In the genomic region with DNA sequence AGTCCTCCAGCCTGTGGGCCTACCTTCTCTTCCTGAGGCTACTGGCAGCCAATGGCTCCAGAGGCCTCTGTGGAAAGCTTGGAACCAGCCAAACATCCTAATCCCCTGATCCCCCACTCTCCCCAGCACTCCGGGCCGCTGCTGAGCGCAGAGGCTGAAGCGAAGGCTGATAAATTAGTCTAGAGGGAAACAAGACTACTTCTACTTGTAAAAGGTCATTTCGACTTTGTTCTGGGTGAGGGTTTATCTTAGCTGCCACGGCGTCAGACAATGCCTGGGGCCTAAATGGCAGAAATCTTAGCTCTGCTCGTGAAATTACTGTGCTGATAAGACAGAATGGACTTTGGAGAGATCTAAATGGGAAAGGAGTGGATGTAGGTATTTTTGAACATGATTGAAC, we compare ENCODE assay signal across 18 mouse cellular contexts.
A peak's percentile ranks its signal among the peaks of the same experiment; 100 is the strongest.
DNase-seq lines count a peak whose midpoint lies in the region; ATAC-seq and TF ChIP-seq lines count a peak whose summit lies in the region.
"Had no signal": no experiment of that assay in that cellular context is flagged by ENCODE, and none has a peak within 500 bp of the region (broad histone marks: within the 10 kb centered on the region; RNA-seq: fewer than 3 reads in every experiment).

No protein-coding gene starts in this region.

- DNase-seq in heart, adult 11 months, result no peak
- no peak for DNase-seq in hindbrain, postnatal 0 days (ENCODE audit: low spot score)
- DNase-seq in forebrain, embryonic 14.5 days (ENCODE audit: low spot score), result no peak
- no peak for DNase-seq in yolk sac, embryonic 10.5 days (ENCODE audit: low spot score)
- no peak for DNase-seq in left cerebral cortex, adult 2 months (ENCODE audit: extremely low spot score in 1 of 2, low spot score in 2 of 2)
- DNase-seq: adrenal gland, postnatal 14 days; cerebellum, adult 8-10 months; liver, embryonic 13.5 days; right cerebral cortex, postnatal 14 days; thymus, postnatal 25 days had no signal

- H3K27me3 ChIP-seq in heart, embryonic 12.5 days (replicated peaks), result peaks cover 12% of the 10 kb centered on the region; the same call in 1 of the 2 replicates
- peaks cover 6% of the 10 kb centered on the region for H3K27me3 ChIP-seq in hindbrain, embryonic 16.5 days (replicated peaks; ENCODE audit: control insufficient read depth, insufficient read depth, low read length)
- 0 out of 2 replicates have a peak, but pooled peaks cover 14% of the 10 kb centered on the region for H3K27me3 ChIP-seq in hindbrain, postnatal 0 days (ENCODE audit: insufficient read depth, low read length)
- no peaks in the 10 kb centered on the region for H3K27me3 ChIP-seq in forebrain, embryonic 14.5 days (replicated peaks; ENCODE audit: control insufficient read depth, insufficient read depth, low read length)
- H3K27me3 ChIP-seq in midbrain, embryonic 15.5 days (replicated peaks), result peaks cover 17% of the 10 kb centered on the region
- H3K27me3 ChIP-seq: embryonic facial prominence, embryonic 13.5 days; liver, embryonic 13.5 days; lung, embryonic 15.5 days had no signal

- no peak overlapping the region for H3K9ac ChIP-seq in heart, embryonic 12.5 days
- H3K9ac ChIP-seq in hindbrain, embryonic 16.5 days (ENCODE audit: low read depth, low read length), result 0 out of 2 replicates have a peak overlapping the region, but pooled peaks have one; percentile 2
- no peak overlapping the region for H3K9ac ChIP-seq in hindbrain, postnatal 0 days (replicated peaks; ENCODE audit: low read length)
- no peak overlapping the region for H3K9ac ChIP-seq in forebrain, embryonic 14.5 days (ENCODE audit: low read length)
- H3K9ac ChIP-seq in midbrain, embryonic 15.5 days, result no peak overlapping the region
- H3K9ac ChIP-seq: embryonic facial prominence, embryonic 13.5 days; liver, embryonic 13.5 days; lung, embryonic 15.5 days had no signal

- no peak for ATAC-seq in heart, embryonic 12.5 days (ENCODE audit: insufficient number of reproducible peaks, low FRiP score)
- no peak for ATAC-seq in hindbrain, embryonic 16.5 days
- ATAC-seq in hindbrain, postnatal 0 days, result no peak
- no peak for ATAC-seq in forebrain, embryonic 14.5 days
- ATAC-seq in midbrain, embryonic 15.5 days (replicated peaks), result no peak
- ATAC-seq: activated CD4-positive, CD25-positive, alpha-beta regulatory T cell, adult 4 months had no signal

- intact Hi-C loops in left cerebral cortex, adult 2 months (cut with DNase I), result no loop called here

- H3K9me3 ChIP-seq in heart, embryonic 12.5 days (replicated peaks), result no peaks in the 10 kb centered on the region
- H3K9me3 ChIP-seq in hindbrain, embryonic 16.5 days (ENCODE audit: control insufficient read depth, low read length), result no peaks in the 10 kb centered on the region
- no peaks in the 10 kb centered on the region for H3K9me3 ChIP-seq in hindbrain, postnatal 0 days (ENCODE audit: low read length)
- H3K9me3 ChIP-seq in forebrain, embryonic 14.5 days (replicated peaks; ENCODE audit: control insufficient read depth, low read length), result no peaks in the 10 kb centered on the region
- H3K9me3 ChIP-seq in midbrain, embryonic 15.5 days, result no peaks in the 10 kb centered on the region
- H3K9me3 ChIP-seq: embryonic facial prominence, embryonic 13.5 days; liver, embryonic 13.5 days; lung, embryonic 15.5 days had no signal

- no peak overlapping the region for H3K4me2 ChIP-seq in heart, embryonic 12.5 days
- no peak overlapping the region for H3K4me2 ChIP-seq in hindbrain, embryonic 16.5 days (ENCODE audit: low read length)
- no peak overlapping the region for H3K4me2 ChIP-seq in hindbrain, postnatal 0 days (ENCODE audit: low read depth, low read length)
- H3K4me2 ChIP-seq in forebrain, embryonic 14.5 days (ENCODE audit: low read length), result no peak overlapping the region
- no peak overlapping the region for H3K4me2 ChIP-seq in midbrain, embryonic 15.5 days
- H3K4me2 ChIP-seq: embryonic facial prominence, embryonic 13.5 days; liver, embryonic 13.5 days; lung, embryonic 15.5 days had no signal

- no peak overlapping the region for H3K4me3 ChIP-seq in heart, embryonic 12.5 days
- no peak overlapping the region for H3K4me3 ChIP-seq in hindbrain, embryonic 16.5 days (ENCODE audit: low read length)
- no peak overlapping the region for H3K4me3 ChIP-seq in hindbrain, postnatal 0 days (ENCODE audit: low read length)
- H3K4me3 ChIP-seq in forebrain, embryonic 14.5 days (ENCODE audit: low read depth, low read length), result no peak overlapping the region
- H3K4me3 ChIP-seq in midbrain, embryonic 15.5 days, result no peak overlapping the region
- H3K4me3 ChIP-seq in left cerebral cortex, adult 2 months, result no peak overlapping the region
- H3K4me3 ChIP-seq: embryonic facial prominence, embryonic 13.5 days; layer of hippocampus, adult 2 months; liver, embryonic 13.5 days; lung, embryonic 15.5 days had no signal

- no peaks in the 10 kb centered on the region for H3K36me3 ChIP-seq in heart, embryonic 12.5 days
- no peaks in the 10 kb centered on the region for H3K36me3 ChIP-seq in hindbrain, embryonic 16.5 days (ENCODE audit: control insufficient read depth, insufficient read depth, low read length)
- no peaks in the 10 kb centered on the region for H3K36me3 ChIP-seq in hindbrain, postnatal 0 days (ENCODE audit: insufficient read depth, low read length)
- H3K36me3 ChIP-seq in forebrain, embryonic 14.5 days (ENCODE audit: control insufficient read depth, insufficient read depth, low read length), result no peaks in the 10 kb centered on the region
- H3K36me3 ChIP-seq in midbrain, embryonic 15.5 days (replicated peaks), result no peaks in the 10 kb centered on the region
- H3K36me3 ChIP-seq: embryonic facial prominence, embryonic 13.5 days; liver, embryonic 13.5 days; lung, embryonic 15.5 days had no signal

- H3K4me1 ChIP-seq in heart, embryonic 12.5 days (replicated peaks), result peaks cover 70% of the 10 kb centered on the region
- peaks cover 3% of the 10 kb centered on the region; the same call in 1 of the 2 replicates for H3K4me1 ChIP-seq in hindbrain, embryonic 16.5 days (ENCODE audit: control insufficient read depth, insufficient read depth, low read depth, low read length)
- no peaks in the 10 kb centered on the region for H3K4me1 ChIP-seq in hindbrain, postnatal 0 days (ENCODE audit: insufficient read depth, low read length)
- H3K4me1 ChIP-seq in forebrain, embryonic 14.5 days (ENCODE audit: control insufficient read depth, insufficient read depth, low read length), result peaks cover 27% of the 10 kb centered on the region
- peaks cover 27% of the 10 kb centered on the region for H3K4me1 ChIP-seq in midbrain, embryonic 15.5 days

- H3K27ac ChIP-seq in heart, embryonic 12.5 days (ENCODE audit: poor library complexity, severe bottlenecking), result peak overlapping the region; percentile 74
- H3K27ac ChIP-seq in hindbrain, embryonic 16.5 days (ENCODE audit: low read depth, low read length), result no peak overlapping the region
- H3K27ac ChIP-seq in hindbrain, postnatal 0 days, result no peak overlapping the region
- H3K27ac ChIP-seq in forebrain, embryonic 14.5 days (ENCODE audit: low read depth, low read length), result 0 out of 2 replicates have a peak overlapping the region, but pooled peaks have one; percentile 16
- H3K27ac ChIP-seq in midbrain, embryonic 15.5 days, result peak overlapping the region; percentile 12; the same call in 1 of the 2 replicates
- no peak overlapping the region for H3K27ac ChIP-seq in left cerebral cortex, adult 2 months
- H3K27ac ChIP-seq: embryonic facial prominence, embryonic 13.5 days; layer of hippocampus, adult 2 months; liver, embryonic 13.5 days; lung, embryonic 15.5 days; macrophage had no signal

- no peak for TF ChIP-seq CTCF in hindbrain, postnatal 0 days (IDR thresholded peaks at IDR 0.05; ENCODE audit: low read depth)
- no peak for TF ChIP-seq CTCF in left cerebral cortex, adult 2 months (IDR thresholded peaks at IDR 0.05)

- 22% methylated on average over 8 of the region's 8 CpGs for WGBS in heart, embryonic 12.5 days
- WGBS in hindbrain, embryonic 16.5 days, result 51% methylated on average over 8 of the region's 8 CpGs
- WGBS in hindbrain, postnatal 0 days, result 54% methylated on average over 8 of the region's 8 CpGs
- WGBS in forebrain, embryonic 14.5 days, result 19% methylated on average over 8 of the region's 8 CpGs
- WGBS in midbrain, embryonic 15.5 days, result 21% methylated on average over 8 of the region's 8 CpGs

Comparison
In these comparisons a context has a peak if more than half of its experiments do, and no peak if none do; other contexts are left out.
1. H3K27ac ChIP-seq: peak in heart, embryonic 12.5 days (single experiment), forebrain, embryonic 14.5 days (single experiment) and midbrain, embryonic 15.5 days (single experiment); none in hindbrain, embryonic 16.5 days (single experiment), hindbrain, postnatal 0 days (single experiment) and left cerebral cortex, adult 2 months (single experiment).